Mouse (Mus musculus) adrenal gland, adult (tissue): ENCODE data around the gene Ush2a.

Source experiments
- DNase-seq, 2 experiments: peaks; one replicate each; pipeline ENCODE4 v3.0.0; 2022 to 2023; ENCODE audit warnings: low spot score in 1 of 2; ENCODE audit not compliant: inconsistent age in 2 of 2

Gene Ush2a

DNA sequence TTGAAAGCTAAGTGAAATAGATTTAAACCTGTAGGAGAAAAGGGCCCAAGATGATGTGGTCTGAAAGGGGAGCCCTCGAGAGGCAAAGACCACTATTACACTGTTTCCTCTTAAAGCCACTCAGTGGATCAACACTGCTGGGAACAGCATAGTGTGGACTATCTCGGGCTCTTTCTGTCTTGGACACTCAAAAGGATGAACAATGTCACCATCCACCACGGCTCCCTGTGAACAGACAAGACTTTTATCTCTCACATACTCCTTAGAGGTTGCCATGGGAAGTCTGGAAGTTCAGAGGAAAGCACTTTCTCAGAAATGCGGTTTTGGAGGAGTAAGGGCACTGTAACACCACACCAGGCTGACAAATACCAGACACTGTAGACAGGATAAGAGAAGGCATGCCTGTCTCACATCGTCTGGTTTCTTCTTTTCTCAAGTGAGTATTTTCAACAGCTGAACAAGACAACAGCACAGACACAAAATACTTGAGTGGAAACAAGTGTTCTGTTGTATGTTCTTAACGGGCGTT, 124.0 kb downstream of the Ush2a start:
- no peak for DNase-seq

DNA sequence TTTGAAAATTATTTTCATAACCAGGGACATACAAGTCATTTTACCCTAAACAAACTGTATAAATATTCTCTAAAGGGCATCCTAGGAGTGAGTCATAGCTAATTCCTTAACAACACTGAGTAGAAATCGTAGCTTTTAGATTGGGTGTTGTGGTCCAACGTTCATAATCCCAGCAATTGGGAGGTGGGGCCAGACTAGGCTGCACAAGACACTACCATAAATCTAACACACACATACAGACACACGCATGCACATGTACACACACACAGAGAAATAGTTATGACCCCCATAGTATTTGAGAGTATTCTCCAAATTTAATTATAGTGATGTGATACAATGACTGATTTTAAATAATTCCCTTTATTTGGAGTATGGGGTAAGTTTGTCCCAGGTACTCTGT, 125.5 kb downstream of the Ush2a start:
- DNase-seq, result no peak

DNA sequence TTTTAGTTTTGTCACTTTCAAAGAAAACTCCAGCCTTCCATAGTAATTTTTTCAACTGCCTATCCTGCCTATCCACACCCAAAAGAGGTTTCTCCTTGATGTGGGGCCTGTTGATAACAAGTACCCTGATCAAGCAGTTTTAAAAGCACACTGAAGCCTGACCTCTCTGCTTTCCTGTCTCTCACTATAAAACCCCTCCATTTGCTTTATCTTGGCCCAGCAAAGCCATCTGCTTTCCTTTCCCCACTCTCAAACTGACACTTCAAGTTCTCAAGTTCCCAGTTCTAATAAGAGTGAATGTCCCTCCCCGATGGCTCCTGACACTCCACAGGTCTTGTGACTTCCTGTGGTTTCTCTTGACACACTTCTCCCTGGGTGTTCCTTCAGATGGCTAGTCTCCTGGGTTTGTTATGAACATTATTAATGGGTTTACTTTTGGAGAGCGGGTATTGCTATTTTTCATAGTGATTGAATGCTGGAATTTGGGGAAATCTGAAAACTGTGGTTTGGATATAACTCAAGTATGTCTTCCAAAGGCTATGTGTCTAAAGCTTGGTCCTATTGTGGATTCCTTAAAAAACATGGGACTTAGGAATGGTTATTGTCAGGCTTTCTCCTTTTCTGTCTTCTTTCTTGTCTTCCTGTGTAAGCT, 126.1 kb downstream of the Ush2a start:
- DNase-seq, result no peak

- DNase-seq, result no peak
Measured at GRCm38 (mm10) chr1:188390080-188390479, 128.3 kb downstream of the Ush2a start.

DNA sequence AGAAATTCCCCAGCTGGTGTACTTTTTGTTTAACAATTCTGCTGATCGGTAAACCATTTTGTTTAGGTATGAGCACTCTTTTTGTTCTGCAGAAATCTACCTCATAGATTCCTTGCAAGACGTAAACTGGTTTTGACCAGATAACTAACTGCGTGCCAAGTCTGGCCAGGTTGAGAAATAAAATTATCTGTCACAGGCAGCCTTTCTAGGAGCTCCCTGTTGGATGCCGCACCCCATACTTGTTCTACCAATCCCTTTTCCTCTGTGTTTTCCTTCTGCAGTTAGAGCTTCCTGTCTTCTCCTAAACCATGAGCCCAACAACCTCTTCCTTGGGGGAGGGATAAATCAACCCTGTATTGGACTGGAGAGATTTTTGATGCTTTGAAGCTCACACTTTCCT, 145.4 kb downstream of the Ush2a start:
- DNase-seq, result no peak

GRCm38 (mm10) chr1:188407613-188408386, 146.0 kb downstream of the Ush2a start:
- no peak for DNase-seq

DNA sequence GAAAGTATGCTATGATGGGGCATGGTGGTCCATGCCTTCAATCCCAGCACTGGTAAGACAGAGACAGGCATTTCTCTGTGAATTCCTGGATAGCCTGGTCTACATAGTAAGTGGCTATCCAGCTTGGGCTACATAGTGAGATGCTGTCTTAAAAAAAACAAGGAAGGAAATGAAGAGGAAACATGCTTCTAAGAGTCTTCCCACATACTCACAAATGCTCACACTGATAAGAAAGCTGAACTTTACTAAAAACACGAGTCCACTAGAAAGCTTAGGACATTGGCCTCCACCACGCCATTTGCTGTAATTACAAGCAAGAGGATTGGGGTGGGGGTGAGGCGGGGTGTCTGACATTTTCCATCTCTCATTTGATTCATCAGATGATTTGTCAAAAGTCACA, 148.7 kb downstream of the Ush2a start:
- DNase-seq, result no peak

DNA sequence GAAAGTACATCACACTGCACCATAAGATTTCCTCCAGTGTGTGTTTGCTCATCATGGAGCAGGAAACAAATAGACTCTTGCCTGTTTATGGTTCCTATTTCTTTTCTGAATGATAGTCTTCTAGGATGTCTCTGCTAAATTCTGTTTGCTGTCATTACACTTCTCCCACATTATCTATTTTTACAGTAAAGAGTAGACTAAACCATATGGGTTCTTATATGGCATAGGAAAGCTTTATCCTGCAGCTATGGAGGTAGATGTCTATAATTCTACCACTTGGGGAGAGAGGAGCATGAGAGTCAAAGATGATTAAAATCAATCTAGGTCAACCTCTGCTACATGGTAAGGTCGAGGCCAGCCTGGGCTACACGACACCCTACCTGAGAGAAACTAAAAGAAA, 158.7 kb downstream of the Ush2a start:
- DNase-seq, result no peak

GRCm38 (mm10) chr1:188428172-188428571, 166.3 kb downstream of the Ush2a start:
- no peak for DNase-seq

DNA sequence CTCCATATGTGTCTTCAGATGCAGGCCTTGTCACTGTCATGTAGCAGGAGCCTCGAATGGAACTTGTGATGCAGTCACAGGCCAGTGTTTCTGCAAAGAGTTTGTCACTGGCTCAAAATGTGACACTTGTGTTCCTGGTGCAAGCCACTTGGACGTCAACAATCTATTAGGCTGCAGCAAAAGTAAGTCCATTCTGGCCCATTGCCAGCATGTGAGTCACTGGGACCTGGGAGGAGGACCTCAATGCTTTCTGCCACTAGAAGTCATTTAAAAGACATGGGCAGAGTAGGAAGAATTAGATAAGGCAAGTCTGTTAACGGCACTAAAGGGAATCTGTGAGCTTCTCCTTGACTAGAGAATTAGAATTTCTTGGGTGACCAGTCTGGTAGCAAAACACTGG, 168.9 kb downstream of the Ush2a start:
- DNase-seq, result peak; percentile 17 to 60

DNA sequence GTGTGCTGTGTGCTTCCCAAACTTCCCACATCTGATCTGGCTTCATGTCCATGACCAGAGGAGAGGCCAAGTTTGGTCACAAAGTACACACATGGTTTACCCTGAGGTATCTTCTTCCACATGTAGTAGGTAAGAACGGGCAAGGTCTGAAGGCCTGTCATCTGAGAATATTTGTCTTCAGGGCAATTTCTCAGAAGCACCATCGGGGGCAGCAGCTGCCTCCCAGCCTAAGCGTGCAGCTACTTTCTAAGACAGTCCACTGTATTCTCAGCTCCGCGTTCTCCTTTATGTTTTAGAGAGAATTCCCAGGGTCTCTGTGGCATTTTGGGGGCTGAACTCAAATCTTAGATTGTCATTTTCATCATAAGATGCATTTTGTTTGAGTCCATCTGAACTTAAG, 186.1 kb downstream of the Ush2a start:
- DNase-seq, result no peak

DNA sequence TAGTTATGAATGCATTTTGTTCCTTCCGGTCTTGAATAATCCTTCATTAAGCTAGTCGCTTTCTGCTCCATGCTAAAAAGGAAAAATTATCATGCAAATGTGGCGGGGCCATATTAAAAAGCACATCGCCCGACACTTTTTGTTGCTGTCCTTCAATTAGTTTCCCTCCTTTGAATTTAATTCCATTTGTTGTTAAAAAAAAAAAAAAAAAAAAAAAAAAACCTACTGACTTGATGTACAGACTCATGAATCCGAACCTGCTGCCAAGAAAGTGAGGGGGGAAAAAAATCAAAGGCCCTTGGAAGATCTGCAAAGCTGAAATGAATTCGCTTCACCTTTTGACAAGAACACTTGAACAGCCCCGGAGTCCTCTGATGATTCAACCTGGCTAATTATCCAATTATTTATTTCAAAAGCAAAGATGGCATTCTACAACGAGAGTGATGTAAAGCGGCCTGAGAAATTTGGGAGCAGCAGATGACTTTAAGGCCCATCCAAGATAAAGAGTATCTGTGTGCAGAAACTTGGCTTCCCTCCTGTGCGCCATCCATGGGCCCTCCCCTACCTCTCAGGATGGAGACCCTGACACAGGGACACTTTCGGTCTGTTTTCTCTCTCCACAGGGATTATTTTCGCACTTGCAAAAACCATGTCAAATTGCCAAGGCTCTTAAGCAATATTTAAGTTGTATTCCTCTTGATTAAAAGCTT, 194.8 kb downstream of the Ush2a start:
- DNase-seq, result no peak

DNA sequence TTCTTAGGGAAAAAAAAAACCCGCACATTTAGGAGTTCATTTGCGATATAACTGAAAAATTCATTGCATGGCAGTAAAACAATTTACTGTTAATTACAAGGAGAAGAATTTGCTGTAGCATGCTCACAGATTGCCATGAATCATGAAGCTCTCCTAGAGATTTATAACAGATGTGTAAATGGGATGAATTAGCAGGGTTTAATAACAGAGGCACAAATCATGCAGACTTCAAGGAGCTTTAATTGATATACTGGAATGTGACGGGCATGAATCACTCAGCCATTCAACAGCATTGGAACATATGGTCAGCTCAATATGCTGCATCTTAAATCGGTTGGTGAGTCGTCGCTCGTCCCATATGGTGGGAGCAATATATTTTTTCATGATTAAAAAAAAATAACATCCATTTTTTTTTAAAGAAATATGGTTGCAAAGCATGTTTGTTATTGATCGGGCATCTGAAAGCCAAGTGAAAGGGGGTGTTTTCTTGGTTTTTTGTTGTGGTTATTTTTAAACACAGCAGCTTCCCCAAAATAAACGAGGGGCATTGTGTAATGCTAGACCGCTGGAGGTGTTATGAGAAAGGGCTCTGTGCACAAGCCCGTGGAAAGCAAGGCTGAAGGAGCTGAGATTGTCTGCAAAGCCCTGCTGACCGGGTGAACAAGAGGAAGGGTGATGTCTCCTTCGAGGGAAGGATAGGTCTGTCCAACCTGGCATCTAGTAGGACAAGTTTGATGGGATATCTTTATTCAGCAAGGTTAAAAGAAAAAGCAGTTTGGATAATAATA, 195.6 kb downstream of the Ush2a start:
- no peak for DNase-seq

DNA sequence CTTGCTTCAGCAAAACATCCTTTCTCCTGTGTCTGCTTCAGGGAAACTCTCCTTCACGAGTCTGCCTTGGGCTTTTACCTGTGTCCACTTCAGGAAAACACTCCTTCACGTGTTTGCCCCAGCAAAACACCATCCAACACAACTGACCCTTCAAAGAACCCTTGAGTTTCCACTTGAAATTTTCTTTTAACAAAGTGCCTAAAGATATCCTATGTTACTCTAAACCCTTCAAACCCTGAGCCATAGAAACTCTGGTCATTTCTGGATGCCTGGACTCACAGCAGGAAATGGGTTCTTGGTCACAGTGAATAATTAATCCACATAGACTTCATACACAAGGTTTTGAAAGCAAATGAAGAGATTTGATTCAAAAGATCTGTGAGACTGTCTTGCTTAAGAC, 199.4 kb downstream of the Ush2a start:
- no peak for DNase-seq

DNA sequence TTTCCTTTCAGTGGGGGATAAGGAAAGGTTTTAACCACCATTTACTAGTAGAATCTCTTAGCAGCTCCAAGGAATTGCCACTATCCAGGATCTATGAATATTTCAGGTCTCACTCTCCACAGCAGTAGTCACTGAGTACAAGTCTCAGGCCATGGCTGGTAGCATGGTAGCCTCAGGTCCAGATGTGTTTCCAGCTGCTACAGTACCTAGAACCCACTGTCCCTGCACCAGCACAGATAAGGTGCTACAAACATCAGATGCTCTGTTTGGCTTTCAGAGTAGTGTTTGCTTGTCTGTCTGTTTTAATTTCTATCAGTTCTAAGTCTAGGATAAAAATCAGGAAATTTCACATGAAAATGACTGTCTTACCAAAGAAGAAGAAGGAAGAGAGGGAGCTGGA, 202.8 kb downstream of the Ush2a start:
- DNase-seq, result no peak

- DNase-seq, result no peak
Measured at GRCm38 (mm10) chr1:188468371-188468783, 206.6 kb downstream of the Ush2a start.

- no peak for DNase-seq
Measured at GRCm38 (mm10) chr1:188504958-188505357, 243.1 kb downstream of the Ush2a start.

GRCm38 (mm10) chr1:188518792-188519191, 257.0 kb downstream of the Ush2a start:
- DNase-seq, result no peak

DNA sequence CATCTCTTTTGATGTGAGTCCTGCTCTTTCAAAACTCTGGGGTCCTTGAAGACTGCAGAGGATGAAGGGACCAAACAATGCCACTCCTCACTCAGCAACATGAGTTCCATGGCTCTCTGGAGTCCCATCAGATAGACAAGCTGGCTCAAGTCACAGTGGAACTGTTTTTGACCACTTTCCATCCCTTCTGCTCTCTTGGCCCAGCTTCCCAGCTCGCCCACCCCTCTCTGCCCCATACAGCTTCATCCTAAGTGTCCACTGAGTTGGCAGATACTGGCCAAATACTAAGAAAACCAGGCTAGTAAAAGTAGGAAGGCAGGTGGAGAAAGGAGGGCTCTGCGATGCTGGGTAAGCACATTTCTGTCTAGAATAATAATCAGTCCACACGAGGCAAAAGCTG, 265.6 kb downstream of the Ush2a start:
- DNase-seq, result no peak

GRCm38 (mm10) chr1:188529606-188530131, 267.8 kb downstream of the Ush2a start:
- no peak for DNase-seq

- no peak for DNase-seq
Measured at GRCm38 (mm10) chr1:188537021-188537420, 275.2 kb downstream of the Ush2a start.
